Comparison of ENCODE assay signal across 7 mouse cellular contexts in genomic region chr3:102203781-102204721, GRCm38 (mm10). TPM values are rescaled to one million over a fixed set of nuclear protein-coding genes. Genes with fewer than 3 reads are reported as not detected.
DNase-seq lines count a peak whose midpoint lies in the region; ATAC-seq lines count a peak whose summit lies in the region.

Gene Vangl1 (minus strand): TSS chr3:102204693.

- peaks cover 17% of the 10 kb centered on the region for H3K27me3 ChIP-seq in hindbrain, embryonic 11.5 days (ENCODE audit: control insufficient read depth, insufficient read depth, low read length)

- H3K27ac ChIP-seq in hindbrain, embryonic 11.5 days (ENCODE audit: low read depth, low read length) = peak within 1 kb of the TSS; percentile 45; the same call in 1 of the 2 replicates

- H3K4me1 ChIP-seq in hindbrain, embryonic 11.5 days (replicated peaks; ENCODE audit: control insufficient read depth, insufficient read depth, low read length) = peaks cover 3% of the 10 kb centered on the region

- H3K9ac ChIP-seq in hindbrain, embryonic 11.5 days (ENCODE audit: low read depth, low read length) = peak within 1 kb of the TSS; percentile 63

- H3K4me2 ChIP-seq in hindbrain, embryonic 11.5 days (replicated peaks; ENCODE audit: low read depth, low read length) = peak within 1 kb of the TSS; percentile 97

- intact Hi-C loops in left cerebral cortex, postnatal 36 days (cut with DNase I) = loop anchor here (5.0 kb wide), 1 partner anchor 37 kb away; no protein-coding TSS in a partner anchor

- H3K9me3 ChIP-seq in hindbrain, embryonic 11.5 days (ENCODE audit: control insufficient read depth, low read length) = no peaks in the 10 kb centered on the region

- no peaks in the 10 kb centered on the region for H3K36me3 ChIP-seq in hindbrain, embryonic 11.5 days (ENCODE audit: control insufficient read depth, insufficient read depth, low read length)

- peak within 1 kb of the TSS; percentile 65 for H3K4me3 ChIP-seq in hindbrain, embryonic 11.5 days (ENCODE audit: low read depth, low read length)

- peak; percentile 86 for DNase-seq in ZHBTc4 (ENCODE audit: low read depth, low spot score)
- DNase-seq in cerebellum, postnatal 10 days = peak; percentile 70 to 82
- peak; percentile 57 for DNase-seq in gastrocnemius, adult 18-20 months (ENCODE audit: low spot score)
- DNase-seq in hindbrain, embryonic 11.5 days (ENCODE audit: low spot score) = peak; percentile 79
- peak; percentile 50 to 52 for DNase-seq in left cerebral cortex, postnatal 36 days (ENCODE audit: low spot score in 2 of 2)
- DNase-seq in mesoderm, embryonic 11.5 days (ENCODE audit: low read depth, low spot score) = peak; percentile 59
- peak; percentile 6 to 13 for DNase-seq in spleen, postnatal 14 days (ENCODE audit: low spot score in 2 of 2)

- peak; percentile 82 for ATAC-seq in hindbrain, embryonic 11.5 days (ENCODE audit: low FRiP score)

- under 1% methylated on average over 70 of the region's 95 CpGs for WGBS in hindbrain, embryonic 11.5 days

RNA-seq across cellular contexts. Expression of gene Vangl1, which starts in this region (rescaled TPM):
- 1 to 10 TPM; 2.2 to 2.4 TPM for total RNA-seq in gastrocnemius, adult 18-20 months (2021)
- polyA plus RNA-seq in hindbrain, embryonic 11.5 days (2014; fragmentation: Nextera tagmentation; extraction: Ambion mirVana) = 10.9 and 12.3 TPM in 2 replicates
- 1 to 10 TPM; 3.4 to 6.0 TPM for total RNA-seq in left cerebral cortex, postnatal 36 days (2021)

Comparison
In these comparisons a context has a peak if more than half of its experiments do, and no peak if none do; other contexts are left out.
1. Peak in every context shown above with its lines: DNase-seq, ATAC-seq, H3K4me3 ChIP-seq and H3K27ac ChIP-seq.
2. DNase-seq: peak in every context shown above with its lines; median percentile 86 in ZHBTc4; 79 in hindbrain, embryonic 11.5 days; 76 in cerebellum, postnatal 10 days; 59 in mesoderm, embryonic 11.5 days; 57 in gastrocnemius, adult 18-20 months; 51 in left cerebral cortex, postnatal 36 days; 10 in spleen, postnatal 14 days.